Mouse (Mus musculus): ENCODE data around the gene Eps8.

DNA sequence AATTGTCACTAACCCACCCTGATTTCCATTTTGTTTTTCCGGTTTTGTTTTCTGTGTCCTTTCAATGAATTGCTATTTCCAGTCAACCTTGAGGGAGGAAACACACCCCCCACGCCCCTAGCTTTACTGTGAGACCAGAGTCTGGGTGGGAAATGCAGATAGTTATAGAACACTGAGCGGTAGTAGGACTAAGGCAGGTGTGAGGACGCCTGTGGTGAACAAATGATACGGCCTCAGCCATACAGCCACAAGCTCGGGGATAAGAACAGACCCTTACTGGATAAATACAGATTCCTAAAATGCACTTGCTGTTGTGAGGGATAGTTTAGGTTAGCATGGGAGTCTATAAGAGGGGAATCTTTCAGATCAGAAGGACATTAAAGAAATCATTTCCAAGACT is 114.3 kb downstream of the Eps8 start:
- TF ChIP-seq HCFC1 (IDR thresholded peaks at IDR 0.05; ENCODE audit: borderline replicate concordance, insufficient read depth, low read length) (no peak), CHD2 (IDR thresholded peaks at IDR 0.05; ENCODE audit: low read depth, low read length) (no peak), ZC3H11A (IDR thresholded peaks at IDR 0.05; ENCODE audit: borderline replicate concordance, low read depth, low read length) (no peak), MAFK (IDR thresholded peaks at IDR 0.05; ENCODE audit: insufficient read depth, low read depth, low read length) (no peak), ZNF384 (IDR thresholded peaks at IDR 0.05; ENCODE audit: low read depth, low read length) (no peak)

All from ES-E14 (cell line).